Mouse (Mus musculus): ENCODE measurements at regions not wholly inside any gene's neighbourhood (a gene's known extent, or its start where the extent isn't known, plus 50 kb on each side); places are given as distances from the start of the nearest gene placed in this dataset.
A peak's percentile ranks its signal among the peaks of the same experiment; 100 is the strongest.

- peak; percentile 57 for DNase-seq (ENCODE audit: low read depth, low spot score)
Measured at GRCm38 (mm10) chr10:29921658-29922057, 278.7 kb downstream of the Cenpw start.

- DNase-seq (ENCODE audit: low read depth, low spot score) = peak; percentile 35
Measured at GRCm38 (mm10) chr10:29897780-29898363, 302.5 kb downstream of the Cenpw start.

- no peak for DNase-seq (ENCODE audit: low read depth, low spot score)
Measured at GRCm38 (mm10) chr10:29864566-29864965, 328.9 kb upstream of the Rspo3 start.

- no peak for DNase-seq (ENCODE audit: low read depth, low spot score)
Measured at GRCm38 (mm10) chr10:29855749-29856313, 320.2 kb upstream of the Rspo3 start.

GRCm38 (mm10) chr10:29852516-29852915 lies 316.8 kb upstream of the Rspo3 start:
- peak; percentile 74 for DNase-seq (ENCODE audit: low read depth, low spot score)

GRCm38 (mm10) chr10:29824939-29825658 lies 289.4 kb upstream of the Rspo3 start:
- DNase-seq (ENCODE audit: low read depth, low spot score) = no peak

- no peak for DNase-seq (ENCODE audit: low read depth, low spot score)
Measured at GRCm38 (mm10) chr10:29824413-29824812, 288.7 kb upstream of the Rspo3 start.

GRCm38 (mm10) chr10:29823177-29823576 lies 287.5 kb upstream of the Rspo3 start:
- DNase-seq (ENCODE audit: low read depth, low spot score) = no peak

GRCm38 (mm10) chr10:29803915-29804545 lies 268.4 kb upstream of the Rspo3 start:
- peak; percentile 70 for DNase-seq (ENCODE audit: low read depth, low spot score)

GRCm38 (mm10) chr10:29802637-29803036 lies 267.0 kb upstream of the Rspo3 start:
- no peak for DNase-seq (ENCODE audit: low read depth, low spot score)

- DNase-seq (ENCODE audit: low read depth, low spot score) = no peak
Measured at GRCm38 (mm10) chr10:29794663-29795062, 259.0 kb upstream of the Rspo3 start.

- DNase-seq (ENCODE audit: low read depth, low spot score) = peak; percentile 33
Measured at GRCm38 (mm10) chr10:29786220-29786810, 250.6 kb upstream of the Rspo3 start.

GRCm38 (mm10) chr10:29736677-29737076 lies 201.0 kb upstream of the Rspo3 start:
- peak; percentile 68 for DNase-seq (ENCODE audit: low read depth, low spot score)

- DNase-seq (ENCODE audit: low read depth, low spot score) = peak; percentile 88
Measured at GRCm38 (mm10) chr10:29725319-29725718, 189.7 kb upstream of the Rspo3 start.

- no peak for DNase-seq (ENCODE audit: low read depth, low spot score)
Measured at GRCm38 (mm10) chr10:29710967-29711366, 175.3 kb upstream of the Rspo3 start.

GRCm38 (mm10) chr10:29708653-29709052 lies 173.0 kb upstream of the Rspo3 start:
- DNase-seq (ENCODE audit: low read depth, low spot score) = no peak

GRCm38 (mm10) chr10:29693009-29693935 lies 157.6 kb upstream of the Rspo3 start:
- no peak for DNase-seq (ENCODE audit: low read depth, low spot score)

- no peak for DNase-seq (ENCODE audit: low read depth, low spot score)
Measured at GRCm38 (mm10) chr10:29689529-29689928, 153.9 kb upstream of the Rspo3 start.

GRCm38 (mm10) chr10:29686982-29687381 lies 151.3 kb upstream of the Rspo3 start:
- DNase-seq (ENCODE audit: low read depth, low spot score) = no peak

- DNase-seq (ENCODE audit: low read depth, low spot score) = no peak
Measured at GRCm38 (mm10) chr10:29674377-29674776, 138.7 kb upstream of the Rspo3 start.

- no peak for DNase-seq (ENCODE audit: low read depth, low spot score)
Measured at GRCm38 (mm10) chr10:29661752-29662151, 126.1 kb upstream of the Rspo3 start.

Measured in forelimb bud, embryonic 11.5 days (tissue).